Mouse (Mus musculus) kidney, postnatal 25 days (tissue): ENCODE results near the gene Aebp2.

Experiments
- DNase-seq, 2 experiments: peaks; one replicate each; pipeline ENCODE4 v3.0.0; 2021; ENCODE audit warnings: mixed read lengths in 2 of 2

The Aebp2 gene

DNA sequence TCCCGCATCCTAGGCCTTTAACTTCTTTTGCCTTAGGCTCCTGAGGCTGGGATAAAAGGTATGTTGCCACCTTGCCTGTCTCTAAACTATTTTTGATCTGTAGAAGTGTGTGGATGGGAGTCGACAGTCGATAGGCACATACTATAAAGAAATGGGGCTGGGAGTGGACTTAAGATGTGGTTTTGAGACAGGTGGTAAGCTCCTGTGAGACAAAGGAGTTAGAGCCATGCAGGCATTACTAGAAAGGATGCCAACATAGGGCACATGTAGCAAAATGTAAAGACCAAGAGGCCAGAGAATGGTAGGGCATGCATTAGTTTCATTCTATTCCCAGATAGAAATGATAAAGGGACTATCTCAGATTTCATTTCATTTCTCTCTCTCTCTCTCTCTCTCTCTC is 34.5 kb downstream of the Aebp2 start:
- no peak for DNase-seq

DNA sequence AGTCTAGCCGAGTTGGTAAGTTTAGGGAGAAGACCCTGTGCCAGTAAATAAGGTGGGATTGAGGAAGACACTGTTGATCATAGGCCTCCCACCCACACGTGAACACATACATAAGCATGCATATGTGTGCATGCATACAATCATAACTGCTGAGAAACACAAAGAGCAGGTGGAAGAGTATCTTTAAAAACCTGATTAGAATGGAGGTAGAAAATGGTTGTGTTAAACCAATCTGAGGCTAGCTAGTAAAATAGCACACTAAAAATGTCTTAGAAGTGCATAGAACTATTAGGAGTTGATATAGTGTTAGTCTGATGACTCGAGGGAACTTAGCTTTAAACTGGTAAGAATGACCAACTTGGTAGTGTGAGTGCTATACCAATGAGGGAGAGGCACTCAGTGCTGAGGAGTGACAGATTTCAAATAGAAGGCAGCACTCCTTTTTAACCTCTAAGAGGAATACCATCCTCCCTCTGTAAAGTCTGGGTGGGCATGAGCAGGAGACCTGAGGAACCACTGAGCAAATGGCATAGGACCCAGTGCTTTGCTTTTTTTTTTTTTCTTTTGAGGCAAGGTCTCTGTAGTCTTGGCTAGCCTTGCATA is 35.6 kb downstream of the Aebp2 start:
- no peak for DNase-seq

DNA sequence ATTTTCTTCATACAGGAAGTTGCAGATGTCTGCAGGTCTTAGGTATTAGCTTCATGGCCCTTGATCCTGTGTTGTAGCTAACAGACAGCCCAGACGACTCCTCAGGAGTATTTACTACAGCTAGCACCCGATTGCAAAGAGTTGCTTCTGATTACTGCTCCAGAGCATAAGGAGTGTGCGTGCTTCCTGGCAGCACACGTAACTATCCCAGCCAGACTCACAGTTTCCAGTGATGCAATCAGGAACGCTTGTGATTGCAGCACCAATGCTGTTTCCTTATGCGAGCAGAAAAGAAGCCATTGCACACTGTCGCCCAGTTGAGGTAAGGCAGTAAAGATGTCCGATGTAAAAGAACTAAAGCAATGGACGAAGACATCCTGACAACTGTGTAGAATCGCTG is 38.6 kb downstream of the Aebp2 start:
- DNase-seq, result peak in 1 of 2 experiments; percentile 16

DNA sequence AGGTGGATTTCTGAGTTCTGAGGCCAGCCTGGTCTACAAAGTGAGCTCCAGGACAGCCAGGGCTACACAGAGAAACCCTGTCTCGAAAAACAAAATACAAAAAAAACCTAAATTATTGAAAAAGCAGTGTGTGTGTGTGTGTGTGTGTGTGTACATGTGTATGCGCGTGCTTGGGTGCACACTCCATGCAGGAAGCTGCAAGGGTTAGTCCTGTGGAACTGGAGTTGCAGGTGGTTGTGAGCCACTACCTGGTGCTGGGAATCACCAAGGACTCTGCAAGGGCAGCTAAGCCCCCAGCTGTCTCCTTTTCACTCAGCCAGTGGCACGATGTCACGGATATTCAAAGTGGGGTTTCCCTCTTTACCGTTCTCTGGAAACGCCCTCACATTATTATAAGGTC is 39.3 kb downstream of the Aebp2 start:
- peak in 1 of 2 experiments; percentile 17 for DNase-seq

DNA sequence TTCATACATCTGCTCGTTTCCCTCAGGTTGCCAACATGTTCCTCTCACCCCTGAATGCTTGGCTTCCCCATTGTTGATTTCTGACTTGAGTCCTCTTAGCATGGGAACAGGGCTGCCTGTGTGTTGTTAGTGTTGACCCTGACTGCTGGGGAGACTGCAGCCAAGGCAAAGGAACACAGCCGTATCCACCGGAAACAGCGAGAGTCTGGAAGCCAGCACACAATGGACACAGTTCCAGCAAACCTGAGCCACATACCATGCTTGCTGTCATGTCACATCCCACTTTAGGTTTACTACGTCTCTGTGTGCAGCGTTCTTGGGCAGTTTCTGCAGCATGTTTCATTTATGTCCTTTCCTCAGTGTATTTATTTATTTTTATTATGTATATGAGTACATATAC is 39.8 kb downstream of the Aebp2 start:
- peak in 1 of 2 experiments; percentile 42 for DNase-seq

DNA sequence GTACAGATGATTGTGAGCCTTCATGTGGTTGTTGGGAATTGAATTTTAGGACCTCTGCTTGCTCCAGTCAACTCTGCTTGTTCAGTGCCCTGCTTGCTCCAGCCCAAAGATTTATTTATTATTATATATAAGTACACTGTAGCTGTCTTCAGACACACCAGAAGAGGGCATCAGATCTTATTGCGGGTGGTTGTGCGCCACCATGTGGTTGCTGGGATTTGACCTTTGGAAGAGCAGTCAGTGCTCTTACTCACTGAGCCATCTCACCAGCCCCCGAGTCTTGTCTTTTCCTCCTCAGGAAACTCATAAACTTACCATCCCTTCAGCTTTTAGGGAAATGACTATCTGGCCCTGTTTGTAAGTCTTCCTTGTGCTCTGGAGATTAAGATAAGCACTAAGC is 40.2 kb downstream of the Aebp2 start:
- peak; percentile 30 to 31 for DNase-seq

DNA sequence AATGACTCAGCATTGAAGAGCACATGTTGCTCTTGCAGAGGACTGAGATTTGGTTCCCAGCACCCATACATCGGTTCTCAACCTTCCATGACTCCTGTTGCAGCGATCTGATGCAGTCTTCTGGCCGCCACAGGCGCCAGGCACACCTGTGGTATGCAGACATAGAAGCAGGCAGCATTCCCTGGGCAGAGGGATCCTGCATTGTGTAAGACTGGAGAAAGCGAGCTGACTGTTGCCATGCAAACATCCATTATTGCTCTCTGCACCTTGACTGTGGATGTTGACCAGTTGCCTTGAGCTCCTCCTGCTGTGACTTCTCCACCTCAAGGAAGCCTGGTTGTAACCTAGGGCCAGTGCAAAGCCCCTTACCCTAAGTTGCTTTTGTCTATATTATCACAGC is 42.1 kb downstream of the Aebp2 start:
- DNase-seq, result no peak

DNA sequence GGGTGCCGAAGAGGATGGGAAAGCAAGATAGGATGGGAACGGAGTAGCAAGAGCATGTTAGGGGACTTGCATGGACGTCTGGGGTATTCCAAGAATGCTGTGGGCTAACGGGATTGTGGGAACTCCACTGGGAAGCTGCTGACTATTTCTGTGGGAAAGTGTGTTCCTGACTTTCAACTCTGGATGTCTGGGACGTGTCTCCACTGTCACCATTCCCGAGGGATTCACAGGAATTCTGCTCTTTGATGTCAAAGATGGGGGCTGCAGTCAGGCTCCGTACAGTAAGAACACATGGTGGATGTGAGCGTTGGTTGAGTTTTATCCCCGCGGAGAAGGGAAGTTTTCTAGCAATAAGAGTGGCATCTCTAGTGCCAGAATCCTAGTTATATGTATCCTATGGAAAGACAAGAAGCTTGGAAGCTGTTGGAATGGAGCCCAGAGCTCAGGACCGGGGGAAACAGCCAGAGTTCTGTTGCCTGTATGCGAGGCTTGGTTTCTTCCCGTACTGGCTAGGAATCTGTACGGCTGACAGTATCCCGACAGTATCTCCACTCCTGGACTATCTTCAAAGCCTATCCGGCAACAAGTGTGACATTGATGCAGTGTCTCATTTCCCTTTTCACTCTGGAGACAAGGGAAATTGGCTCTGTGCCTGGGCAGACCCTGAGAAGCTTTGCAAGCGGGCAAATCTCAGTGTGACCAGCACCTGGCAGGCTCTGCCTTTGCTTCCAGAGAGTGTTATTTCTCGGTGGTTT is 44.2 kb downstream of the Aebp2 start:
- peak; percentile 79 for DNase-seq

DNA sequence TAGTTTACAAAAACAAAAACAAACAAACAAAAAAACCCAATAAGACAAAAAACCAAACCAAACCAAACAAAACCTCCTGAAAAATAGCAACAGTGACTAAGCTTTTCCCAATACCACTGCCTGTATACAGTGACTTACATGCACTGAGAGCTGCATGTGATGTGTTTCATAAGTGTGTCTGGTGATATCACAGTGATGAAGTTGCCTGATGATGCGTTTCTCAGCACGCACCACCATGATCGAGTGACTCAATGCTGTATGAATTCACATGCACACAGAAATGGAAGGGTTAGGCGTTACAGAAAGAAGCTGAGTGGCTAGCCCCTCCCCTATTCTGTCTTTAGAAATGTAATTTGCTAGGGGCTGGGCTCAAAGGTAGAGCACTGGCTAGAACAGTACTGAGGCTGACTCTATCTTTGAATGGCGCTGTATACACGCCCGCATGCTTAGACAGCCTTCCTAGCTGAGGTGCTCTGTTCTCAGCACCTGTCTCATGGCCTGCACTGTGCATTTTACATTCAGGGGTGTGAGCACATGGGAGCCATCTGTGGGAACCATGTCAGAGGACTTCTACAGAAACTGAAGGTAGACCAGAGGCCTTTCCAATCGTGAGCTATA is 44.9 kb downstream of the Aebp2 start:
- peak in 1 of 2 experiments; percentile 3 for DNase-seq

DNA sequence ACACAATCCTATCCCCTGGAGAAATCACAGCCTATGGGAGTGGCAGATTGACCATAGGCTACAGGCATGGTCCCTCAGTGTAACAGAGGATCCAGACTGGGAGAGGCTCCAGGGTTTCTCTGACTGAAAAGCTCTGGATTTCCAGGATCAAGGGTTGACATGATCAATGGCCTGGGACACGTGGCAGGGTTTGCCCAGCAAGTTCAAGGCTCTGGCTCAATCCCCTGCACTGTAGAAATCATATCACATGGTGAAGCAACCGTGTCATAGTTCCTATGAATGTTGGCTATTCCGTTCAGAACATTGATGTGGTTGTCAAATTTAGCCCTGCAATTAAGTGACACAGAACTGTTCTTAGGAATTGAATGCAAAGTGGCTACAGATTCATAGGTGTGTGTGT is 52.0 kb downstream of the Aebp2 start:
- DNase-seq, result peak in 1 of 2 experiments; percentile 10

DNA sequence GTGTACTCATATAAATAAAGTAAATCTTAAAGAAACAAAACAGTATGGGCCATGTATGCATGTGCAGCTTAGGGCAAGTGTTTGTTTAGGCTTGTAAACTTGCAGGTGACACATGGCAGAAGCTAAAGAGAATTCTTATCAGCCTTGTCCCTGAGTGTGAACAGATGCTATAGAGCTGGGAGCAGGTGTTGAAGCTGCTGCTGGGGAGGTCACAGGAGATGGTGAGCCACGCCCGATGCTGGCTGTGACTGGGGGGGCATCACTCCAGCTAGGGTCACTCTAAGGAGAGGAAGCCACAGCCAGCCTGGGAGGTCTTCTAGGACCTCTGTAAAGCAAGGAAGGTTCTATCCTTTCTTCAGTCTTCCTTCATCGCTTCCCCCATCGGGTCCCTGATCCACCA is 53.6 kb downstream of the Aebp2 start:
- DNase-seq, result no peak

DNA sequence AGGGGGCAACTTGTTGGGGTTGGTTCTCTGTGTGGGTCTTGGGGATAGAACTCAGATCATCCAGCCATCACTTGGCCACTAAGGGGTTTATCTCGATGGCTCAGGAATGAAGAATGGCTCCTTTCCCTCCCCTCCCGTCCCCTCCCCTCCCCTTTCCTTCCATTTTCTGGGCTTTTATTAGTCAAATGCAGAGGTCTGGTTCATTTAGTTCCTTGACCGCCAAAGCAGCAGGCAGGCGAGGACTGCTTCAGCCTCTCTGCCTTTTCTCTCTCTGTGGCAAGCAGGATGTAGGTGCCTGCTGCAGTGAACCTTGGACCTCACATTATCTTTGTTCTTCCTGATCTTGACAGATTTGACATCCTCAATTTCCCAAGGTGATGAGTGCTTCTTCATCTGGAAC is 54.6 kb downstream of the Aebp2 start:
- DNase-seq, result no peak

DNA sequence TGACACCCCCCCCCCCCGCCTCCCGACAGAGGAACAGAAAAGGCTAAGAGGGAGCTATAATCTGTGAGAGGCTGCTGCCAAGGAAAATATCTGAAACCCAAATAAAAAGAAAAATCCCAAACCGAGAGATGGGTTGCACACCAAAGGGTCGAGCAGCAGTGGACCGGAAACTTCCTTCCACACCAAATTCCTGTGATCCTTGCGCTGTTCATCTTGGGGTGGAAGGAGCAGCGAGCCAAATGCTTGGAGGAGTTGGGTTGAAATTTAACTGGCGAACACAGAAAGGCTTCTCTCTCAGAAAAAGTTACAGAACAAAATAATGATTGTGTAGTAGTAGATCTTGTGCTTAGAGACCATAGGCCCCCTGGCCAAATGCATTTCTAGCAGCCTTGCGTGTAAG is 55.5 kb downstream of the Aebp2 start:
- DNase-seq, result peak; percentile 57 to 71

DNA sequence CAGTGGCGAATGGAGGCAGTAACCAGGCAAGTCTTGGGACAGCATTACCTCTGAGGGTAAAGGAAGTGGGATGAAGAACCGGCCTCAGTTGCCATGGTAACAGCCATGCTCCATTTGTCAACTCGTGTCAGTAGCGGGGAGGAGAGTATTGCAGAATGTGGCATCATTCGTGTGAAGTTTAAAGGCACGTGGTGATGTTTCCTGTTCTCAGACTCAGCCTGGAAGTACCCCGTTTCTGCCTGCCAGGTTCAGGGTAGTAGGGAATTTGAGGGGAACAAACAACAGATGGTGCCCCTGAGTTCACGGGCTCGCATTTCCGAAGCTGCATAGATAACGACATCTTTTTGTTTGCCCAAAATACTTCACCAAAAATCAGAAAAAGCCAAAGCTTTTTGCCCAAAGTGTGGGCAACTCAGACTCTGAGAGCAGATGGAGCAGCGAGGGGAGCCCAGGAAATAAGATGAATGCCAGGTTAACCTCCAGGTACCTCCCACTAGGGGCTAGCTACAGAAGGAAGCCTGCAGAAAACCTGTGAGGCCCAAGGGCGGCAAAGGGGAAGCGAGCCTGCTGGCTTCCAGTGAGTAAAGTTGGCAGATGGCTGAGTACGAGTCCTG is 56.3 kb downstream of the Aebp2 start:
- DNase-seq, result peak; percentile 56 to 72

DNA sequence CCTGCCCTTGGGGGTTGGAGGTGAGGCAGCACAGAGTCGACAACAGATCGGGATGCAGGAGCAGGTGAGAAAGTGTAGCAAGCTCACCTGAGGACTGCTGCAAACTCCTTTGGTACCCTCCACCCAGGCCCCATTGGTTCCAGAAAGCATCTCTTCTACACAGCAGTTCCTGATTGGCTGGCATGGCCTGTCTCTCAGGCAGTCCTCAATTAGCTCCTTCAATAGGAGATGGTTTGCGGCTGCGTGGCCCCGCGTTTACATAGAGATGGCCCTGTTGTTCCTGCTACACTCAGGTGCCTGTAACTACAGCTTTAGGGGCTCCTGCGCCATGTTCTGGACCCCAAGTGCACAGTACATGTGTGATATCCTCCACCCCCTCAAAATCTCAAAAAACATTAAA is 58.2 kb downstream of the Aebp2 start:
- no peak for DNase-seq

DNA sequence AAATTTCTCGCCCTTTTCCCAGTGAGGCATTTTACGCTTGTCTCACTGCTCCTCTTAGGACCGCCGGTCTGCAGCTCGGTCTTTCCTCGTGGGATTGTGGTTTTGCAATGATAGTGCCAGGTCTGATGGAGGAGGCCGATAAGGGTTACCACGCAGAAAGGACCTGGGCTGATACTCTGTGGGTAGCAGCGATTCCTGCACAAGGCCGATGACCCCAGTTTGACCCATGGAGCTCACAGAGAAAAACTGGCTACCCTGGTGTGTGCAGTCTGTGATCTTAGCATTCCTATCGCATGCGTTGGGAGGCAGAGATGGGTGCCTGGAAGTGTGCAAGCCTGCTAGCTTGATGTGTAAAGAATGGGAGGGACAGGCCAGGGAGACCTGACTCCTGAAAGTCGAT is 60.4 kb downstream of the Aebp2 start:
- DNase-seq, result no peak

DNA sequence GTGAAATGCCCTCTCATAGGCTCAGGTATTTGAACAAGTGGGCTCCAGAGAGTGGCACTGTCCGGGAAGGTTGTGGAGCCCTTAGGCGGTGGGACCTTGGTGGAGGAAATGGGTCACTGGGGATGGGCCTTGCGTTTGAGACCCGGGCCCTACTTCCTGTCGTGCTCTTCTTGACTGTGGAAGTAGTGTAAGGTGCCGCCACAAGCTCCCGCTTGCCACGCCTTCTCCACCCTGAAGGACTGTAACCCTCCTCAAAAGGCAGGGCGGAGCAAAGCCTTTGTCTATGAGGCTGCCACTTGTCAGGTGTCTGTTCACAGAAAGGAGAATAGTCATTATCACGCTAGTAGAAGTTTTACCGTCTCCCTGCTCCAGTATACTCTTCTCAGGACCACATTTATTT is 61.9 kb downstream of the Aebp2 start:
- DNase-seq, result no peak

DNA sequence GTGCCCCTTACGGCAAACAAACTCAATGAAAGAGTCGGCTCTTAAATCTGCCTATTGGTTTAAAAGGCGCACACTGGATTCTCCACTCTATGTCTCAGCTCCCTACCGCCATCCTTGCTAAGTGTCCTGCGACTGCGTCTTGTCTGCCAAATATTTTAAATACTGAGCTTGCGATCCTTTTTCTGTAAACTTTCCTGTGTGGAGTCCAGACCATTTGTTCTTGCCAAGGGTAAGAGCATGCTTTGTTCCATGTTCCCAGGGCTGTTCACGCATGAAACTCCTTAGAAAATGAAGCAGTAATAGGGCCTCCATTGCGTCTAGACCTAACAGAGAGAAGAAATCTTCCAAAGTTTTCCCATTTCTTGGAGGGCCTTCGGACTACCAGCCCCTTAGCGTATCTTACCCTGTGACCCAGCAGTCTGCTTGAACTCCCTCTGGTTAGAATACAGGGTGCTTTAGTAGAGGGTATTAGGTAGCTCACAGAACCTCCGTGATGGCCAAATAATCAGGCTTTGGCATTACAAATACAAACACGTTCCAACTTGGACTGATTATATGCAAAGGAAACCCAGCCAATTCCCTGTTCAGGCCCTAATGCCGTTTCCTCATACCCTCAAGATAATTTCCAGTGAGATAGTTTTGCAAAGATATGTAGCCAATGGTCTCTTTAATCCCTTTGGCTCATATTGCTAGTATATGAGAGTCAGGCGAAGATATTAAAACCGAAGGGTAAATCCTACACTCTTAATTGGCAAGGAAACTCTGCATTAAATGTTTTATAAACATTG is 67.3 kb downstream of the Aebp2 start:
- no peak for DNase-seq

DNA sequence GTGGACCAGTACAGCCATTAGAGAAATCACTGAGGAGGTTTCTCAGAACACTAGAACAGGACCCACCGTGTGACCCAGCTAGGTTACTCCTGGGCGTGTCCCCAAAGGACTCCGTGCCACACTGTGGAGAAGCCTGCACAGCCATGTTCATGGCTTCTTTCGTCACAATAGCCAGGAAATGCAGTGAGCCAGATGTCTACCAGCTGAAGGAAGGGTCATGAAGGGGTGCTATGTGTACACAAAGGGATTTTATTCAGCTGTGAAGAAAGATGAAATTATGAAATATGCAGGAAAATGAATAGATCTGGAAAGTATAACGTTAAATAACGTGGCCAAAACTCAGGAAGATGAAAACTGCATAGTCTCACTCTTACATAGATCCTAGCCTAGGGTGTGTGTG is 69.7 kb downstream of the Aebp2 start:
- DNase-seq, result no peak

DNA sequence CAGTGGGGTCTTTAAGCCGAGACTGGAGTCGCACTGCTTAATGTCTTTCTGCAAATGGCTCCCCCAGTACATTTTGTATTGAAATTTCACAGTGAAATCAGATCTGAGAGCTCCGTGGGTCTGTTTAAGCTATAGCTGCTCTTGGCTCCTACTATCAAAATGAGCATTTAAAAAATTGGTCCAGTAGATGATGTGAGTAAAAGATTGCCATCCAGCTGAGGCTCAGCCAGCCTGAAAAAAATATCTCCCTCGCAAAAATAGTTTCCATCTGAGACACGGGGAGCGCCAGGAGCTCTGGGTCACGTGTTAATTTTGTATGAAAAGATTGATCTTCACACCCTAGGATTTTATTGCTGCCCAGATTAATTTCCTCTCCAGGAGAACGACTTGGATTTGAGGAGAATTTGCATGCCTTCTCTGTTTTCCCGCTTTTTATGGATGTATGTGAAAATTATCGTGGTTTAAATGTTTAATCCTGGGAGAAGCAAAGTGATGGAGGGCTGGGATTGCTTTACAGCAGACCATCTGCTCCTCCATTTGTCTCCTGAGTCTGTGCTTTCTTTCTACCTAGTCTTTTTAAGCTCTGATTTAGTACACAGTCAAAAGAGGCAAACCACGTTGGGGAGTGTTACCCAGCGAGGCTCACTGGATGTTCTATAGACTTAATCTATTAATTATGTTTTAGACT is 73.9 kb downstream of the Aebp2 start:
- DNase-seq, result no peak

DNA sequence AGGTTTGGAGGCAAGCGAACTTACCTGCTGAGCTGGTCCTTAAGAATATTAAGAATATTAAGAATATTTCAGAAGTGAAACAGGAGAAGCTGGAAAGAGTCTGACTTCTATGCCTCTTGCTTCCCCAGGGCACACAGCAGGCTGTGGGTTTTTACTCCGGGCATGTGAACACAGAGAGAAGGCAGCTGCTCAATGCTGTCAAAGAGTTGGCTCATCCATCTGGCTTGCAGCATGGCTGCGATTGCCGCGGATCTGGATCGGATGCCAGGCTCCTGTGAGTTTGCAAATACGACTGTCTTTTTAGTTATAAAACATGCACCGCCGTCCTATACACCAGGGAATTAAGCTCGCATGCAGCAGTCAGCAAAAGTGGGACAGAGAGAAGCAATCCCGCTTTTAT is 75.5 kb downstream of the Aebp2 start:
- DNase-seq, result no peak

DNA sequence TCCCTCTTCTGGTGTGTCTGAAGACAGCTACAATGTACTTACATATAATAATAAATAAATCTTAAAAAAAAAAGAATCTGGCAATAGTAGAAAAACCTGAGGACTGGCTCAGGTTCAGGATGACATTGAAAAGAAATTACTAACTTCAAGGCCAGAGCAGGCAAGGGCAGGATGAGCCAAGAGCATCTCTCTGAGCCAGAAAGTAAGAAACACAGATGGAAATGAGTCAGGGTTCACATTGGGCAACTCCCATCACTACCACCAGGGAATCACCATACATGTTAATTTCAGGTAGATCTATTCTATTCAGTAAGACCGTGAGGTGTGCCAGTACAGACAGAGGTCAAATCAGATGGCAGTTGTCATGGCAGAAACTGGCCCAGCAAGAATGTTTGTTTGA is 76.1 kb downstream of the Aebp2 start:
- DNase-seq, result no peak
